Mouse (Mus musculus): ENCODE data around the gene Gmppb.

DNA sequence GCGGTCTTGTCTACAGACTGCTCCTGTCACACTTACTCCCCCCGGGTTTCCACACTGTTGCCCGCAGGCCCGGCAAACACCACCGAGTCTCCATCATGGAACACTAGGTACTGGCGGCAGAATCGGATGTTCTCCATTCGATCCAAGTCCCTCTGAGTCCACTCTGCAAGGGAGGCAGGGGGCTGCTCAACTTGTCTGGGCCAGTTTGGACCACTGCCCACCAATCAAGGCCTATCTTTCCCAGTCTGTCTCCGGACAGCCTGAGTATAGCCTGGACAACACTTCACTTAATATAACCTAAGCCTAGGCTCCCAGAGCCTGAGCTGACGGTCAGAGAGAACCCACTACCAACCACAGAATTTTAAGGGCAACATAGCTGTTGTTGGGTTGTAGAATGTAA lies 44.5 kb downstream of the Gmppb start:
- no peak for TF ChIP-seq CTCF (conservative IDR thresholded peaks at IDR 0.05; ENCODE audit: low read length)
- TF ChIP-seq POU5F1 (IDR thresholded peaks at IDR 0.05; ENCODE audit: borderline replicate concordance, low read length): no peak
- no peak for TF ChIP-seq NANOG (IDR thresholded peaks at IDR 0.05; ENCODE audit: borderline replicate concordance, low read length)
